Mouse (Mus musculus): Measurements from ENCODE around the gene Shmt2. TPM values are rescaled to one million over a fixed set of nuclear protein-coding genes. Genes with fewer than 3 reads are reported as not detected.

Gene Shmt2
- total and polyA plus RNA-seq, 2 experiments from 2014 or later, result 49.9 to 91.1 TPM

DNA sequence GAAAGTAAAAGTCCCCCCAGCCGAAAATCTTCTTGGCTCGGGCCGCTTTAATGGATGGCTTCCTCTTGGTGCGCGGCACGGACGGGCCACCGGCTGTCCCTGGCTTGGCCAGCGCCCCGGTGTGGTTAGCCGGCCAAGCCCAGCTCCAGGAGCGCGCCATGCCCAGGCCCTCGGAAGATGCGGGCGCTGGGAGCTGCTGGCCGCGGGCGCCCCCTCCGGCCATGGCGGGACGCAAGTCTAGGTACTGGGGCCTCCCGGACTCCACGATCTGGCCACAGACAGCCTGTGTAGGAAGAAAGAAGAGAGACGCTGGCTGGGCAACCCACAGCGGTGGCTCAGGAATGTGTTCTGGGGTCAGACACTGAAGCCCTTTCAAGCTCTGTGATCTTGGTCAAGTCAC is 4.4 kb upstream of the Shmt2 start:
- no peaks in the 10 kb centered on the region for H3K9me3 ChIP-seq (ENCODE audit: low read length)
- peak overlapping the region; percentile 19 for H3K4me3 ChIP-seq (ENCODE audit: low read length)
- peak overlapping the region; percentile 44 for H3K4me2 ChIP-seq (ENCODE audit: low read depth, low read length)
- WGBS, result 4% methylated on average over 25 of the region's 26 CpGs
- H3K4me1 ChIP-seq (ENCODE audit: insufficient read depth, low read length), result peaks cover 13% of the 10 kb centered on the region
- TF ChIP-seq CTCF (IDR thresholded peaks at IDR 0.05; ENCODE audit: low read depth), result peak; percentile 49
- ATAC-seq (peak; percentile 72), DNase-seq (ENCODE audit: low spot score) (peak; percentile 79)
- H3K27ac ChIP-seq, result no peak overlapping the region
- peaks cover 11% of the 10 kb centered on the region; the same call in 1 of the 2 replicates for H3K27me3 ChIP-seq (ENCODE audit: insufficient read depth, low read length)
- no peak overlapping the region for H3K9ac ChIP-seq (replicated peaks; ENCODE audit: low read length)
- H3K36me3 ChIP-seq (ENCODE audit: insufficient read depth, low read length), result no peaks in the 10 kb centered on the region

DNA sequence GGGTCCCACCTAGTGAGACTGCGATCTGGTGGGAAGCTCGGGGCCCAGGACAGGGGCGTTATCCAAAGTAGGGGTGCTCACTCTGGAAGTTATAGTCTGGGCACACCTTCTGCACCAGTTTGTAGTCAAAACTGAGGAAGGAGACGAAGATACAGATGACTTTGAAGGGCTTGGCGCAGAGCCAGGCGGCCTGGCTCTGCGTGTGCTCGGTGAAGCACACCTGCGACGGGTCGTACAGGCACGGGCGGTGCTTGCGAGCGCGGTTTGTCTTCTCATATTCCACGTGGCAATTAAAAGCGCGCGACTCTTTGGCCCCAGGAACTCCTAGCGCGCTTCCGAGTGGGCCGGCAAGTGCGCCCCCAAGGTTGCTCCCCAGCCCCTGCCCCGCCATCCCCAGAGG is 3.8 kb upstream of the Shmt2 start:
- WGBS, result 11% methylated on average over 26 of the region's 26 CpGs

DNA sequence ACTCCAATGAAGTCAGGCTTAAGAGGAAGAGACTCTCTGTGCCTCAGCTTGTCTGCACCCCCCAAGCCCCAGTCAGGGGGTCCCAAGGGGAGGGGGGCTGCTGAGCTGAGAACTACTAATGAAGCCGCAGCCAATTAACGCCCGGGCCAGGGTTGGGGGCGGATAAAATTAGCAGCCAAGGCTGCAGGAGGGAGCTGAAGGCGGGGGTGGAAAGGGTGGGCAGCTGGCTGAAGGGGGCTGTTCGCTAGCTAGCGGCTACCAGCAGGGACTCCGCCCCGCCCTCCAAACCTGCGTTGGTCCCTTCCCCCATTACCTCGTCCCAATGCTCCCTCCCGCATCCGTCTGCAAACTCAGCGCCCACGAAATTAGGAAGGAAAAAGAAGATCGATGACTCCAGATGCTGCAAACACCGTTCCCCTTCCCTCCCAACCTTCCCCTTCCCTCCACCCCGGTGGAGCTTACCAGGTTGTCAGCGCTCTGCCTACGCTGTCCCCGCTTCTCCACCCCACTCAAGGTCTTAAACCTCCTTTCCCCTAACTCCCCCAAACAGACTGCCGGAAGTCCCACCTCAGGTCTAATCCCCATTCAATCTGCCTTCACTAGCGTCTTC is 2.5 kb upstream of the Shmt2 start:
- no peak overlapping the region for H3K27ac ChIP-seq
- 4% methylated on average over 22 of the region's 23 CpGs for WGBS
- H3K36me3 ChIP-seq (ENCODE audit: insufficient read depth, low read length), result no peaks in the 10 kb centered on the region
- H3K4me1 ChIP-seq (ENCODE audit: insufficient read depth, low read length), result peaks cover 20% of the 10 kb centered on the region
- H3K27me3 ChIP-seq (ENCODE audit: insufficient read depth, low read length), result peaks cover 8% of the 10 kb centered on the region; the same call in 1 of the 2 replicates
- ATAC-seq (no peak), DNase-seq (ENCODE audit: low spot score) (no peak)
- H3K4me3 ChIP-seq (ENCODE audit: low read length), result no peak overlapping the region
- H3K4me2 ChIP-seq (ENCODE audit: low read depth, low read length), result peak overlapping the region; percentile 16; the same call in 1 of the 2 replicates
- no peak overlapping the region for H3K9ac ChIP-seq (replicated peaks; ENCODE audit: low read length)
- H3K9me3 ChIP-seq (ENCODE audit: low read length), result no peaks in the 10 kb centered on the region
- TF ChIP-seq CTCF (IDR thresholded peaks at IDR 0.05; ENCODE audit: low read depth), result no peak

More for the DNA sequence above, 3.8 kb upstream of the Shmt2 start:
- H3K4me2 ChIP-seq (ENCODE audit: low read depth, low read length), result peak overlapping the region; percentile 44
- DNase-seq (ENCODE audit: low spot score) (peak; percentile 40), ATAC-seq (no peak)
- no peaks in the 10 kb centered on the region for H3K36me3 ChIP-seq (ENCODE audit: insufficient read depth, low read length)
- H3K4me3 ChIP-seq (ENCODE audit: low read length), result peak overlapping the region; percentile 19
- H3K27me3 ChIP-seq (ENCODE audit: insufficient read depth, low read length), result peaks cover 11% of the 10 kb centered on the region; the same call in 1 of the 2 replicates
- H3K9me3 ChIP-seq (ENCODE audit: low read length), result no peaks in the 10 kb centered on the region
- TF ChIP-seq CTCF (IDR thresholded peaks at IDR 0.05; ENCODE audit: low read depth), result no peak
- no peak overlapping the region for H3K9ac ChIP-seq (replicated peaks; ENCODE audit: low read length)
- H3K4me1 ChIP-seq (ENCODE audit: insufficient read depth, low read length), result peaks cover 19% of the 10 kb centered on the region
- H3K27ac ChIP-seq, result 0 out of 2 replicates have a peak overlapping the region, but pooled peaks have one; percentile 36

DNA sequence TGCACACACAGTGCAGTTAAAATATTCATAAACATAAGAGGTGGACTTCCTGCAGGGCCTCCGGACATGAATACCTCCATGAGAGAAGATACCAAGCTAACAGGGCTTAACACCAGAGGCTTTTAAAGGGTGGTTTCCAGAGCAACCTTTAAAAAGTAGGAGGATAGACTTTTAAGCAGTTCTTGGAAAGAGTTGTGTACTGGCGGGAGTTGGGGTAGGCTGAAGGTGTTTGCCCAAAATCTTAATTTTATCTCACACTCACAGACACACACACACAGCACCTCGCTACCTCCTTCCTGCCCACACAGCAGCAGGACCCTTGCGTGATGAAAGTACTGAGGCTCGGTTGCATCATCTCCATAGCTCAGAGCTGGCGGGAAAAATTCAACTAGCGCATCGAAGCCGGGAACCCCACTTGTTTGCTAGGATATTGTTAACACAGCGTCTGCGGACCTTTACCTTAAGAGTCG is 598 bp downstream of the Shmt2 start:
- TF ChIP-seq CTCF (IDR thresholded peaks at IDR 0.05; ENCODE audit: low read depth), result no peak
- Histone ChIP-seq H3K36me3 (ENCODE audit: insufficient read depth, low read length) (peaks cover 5% of the 10 kb centered on the region), H3K9ac (replicated peaks; ENCODE audit: low read length) (peak overlapping the region; percentile 52), H3K4me2 (ENCODE audit: low read depth, low read length) (peak overlapping the region; percentile 85), H3K27ac (no peak overlapping the region), H3K27me3 (ENCODE audit: insufficient read depth, low read length) (0 out of 2 replicates have a peak, but pooled peaks cover 4% of the 10 kb centered on the region), H3K4me1 (ENCODE audit: insufficient read depth, low read length) (peaks cover 23% of the 10 kb centered on the region), H3K9me3 (ENCODE audit: low read length) (no peaks in the 10 kb centered on the region), H3K4me3 (ENCODE audit: low read length) (peak overlapping the region; percentile 57)
- no peak for DNase-seq (ENCODE audit: low spot score)
- 11% methylated on average over 12 of the region's 12 CpGs for WGBS
- no peak for ATAC-seq

DNA sequence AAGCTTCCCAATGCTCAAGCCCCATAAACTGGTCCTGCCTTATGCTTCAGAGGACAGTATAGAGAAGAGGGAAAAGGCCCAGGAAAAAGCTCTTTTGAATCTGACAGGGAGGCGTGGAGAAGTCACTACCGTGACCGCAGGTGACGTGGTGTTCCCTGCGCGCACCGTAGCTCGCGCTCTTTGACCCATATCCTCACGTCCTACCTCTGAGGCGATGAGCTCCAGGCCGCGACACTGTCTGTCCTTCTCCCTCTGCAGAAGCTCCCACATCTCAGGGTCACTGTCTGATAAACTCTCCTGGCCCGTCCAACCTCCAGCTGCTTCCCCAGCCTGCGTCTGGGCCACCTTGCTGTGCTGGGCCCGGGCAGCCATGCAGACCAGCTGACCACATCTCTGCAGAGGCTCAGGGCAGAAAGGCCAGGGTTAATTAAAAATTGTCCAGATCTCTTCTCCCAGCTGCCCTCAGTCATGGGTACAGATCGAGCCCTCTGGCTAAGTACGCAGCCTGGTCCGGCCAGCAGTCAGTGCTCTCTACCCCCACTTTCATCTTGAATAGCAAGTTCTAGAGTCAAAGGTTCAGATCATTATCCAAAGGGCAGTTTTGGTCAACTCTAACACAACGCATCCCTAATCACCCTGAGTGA is 1.4 kb downstream of the Shmt2 start:
- DNase-seq (ENCODE audit: low spot score), result no peak
- no peak for TF ChIP-seq CTCF (IDR thresholded peaks at IDR 0.05; ENCODE audit: low read depth)
- H3K27ac ChIP-seq, result no peak overlapping the region
- H3K4me3 ChIP-seq (ENCODE audit: low read length), result no peak overlapping the region
- 85% methylated on average over 20 of the region's 20 CpGs for WGBS
- H3K4me1 ChIP-seq (ENCODE audit: insufficient read depth, low read length), result peaks cover 23% of the 10 kb centered on the region
- H3K9ac ChIP-seq (replicated peaks; ENCODE audit: low read length), result no peak overlapping the region
- H3K27me3 ChIP-seq (ENCODE audit: insufficient read depth, low read length), result 0 out of 2 replicates have a peak, but pooled peaks cover 4% of the 10 kb centered on the region
- H3K9me3 ChIP-seq (ENCODE audit: low read length), result no peaks in the 10 kb centered on the region
- H3K36me3 ChIP-seq (ENCODE audit: insufficient read depth, low read length), result peaks cover 5% of the 10 kb centered on the region
- no peak for ATAC-seq
- H3K4me2 ChIP-seq (ENCODE audit: low read depth, low read length), result peak overlapping the region; percentile 85

DNA sequence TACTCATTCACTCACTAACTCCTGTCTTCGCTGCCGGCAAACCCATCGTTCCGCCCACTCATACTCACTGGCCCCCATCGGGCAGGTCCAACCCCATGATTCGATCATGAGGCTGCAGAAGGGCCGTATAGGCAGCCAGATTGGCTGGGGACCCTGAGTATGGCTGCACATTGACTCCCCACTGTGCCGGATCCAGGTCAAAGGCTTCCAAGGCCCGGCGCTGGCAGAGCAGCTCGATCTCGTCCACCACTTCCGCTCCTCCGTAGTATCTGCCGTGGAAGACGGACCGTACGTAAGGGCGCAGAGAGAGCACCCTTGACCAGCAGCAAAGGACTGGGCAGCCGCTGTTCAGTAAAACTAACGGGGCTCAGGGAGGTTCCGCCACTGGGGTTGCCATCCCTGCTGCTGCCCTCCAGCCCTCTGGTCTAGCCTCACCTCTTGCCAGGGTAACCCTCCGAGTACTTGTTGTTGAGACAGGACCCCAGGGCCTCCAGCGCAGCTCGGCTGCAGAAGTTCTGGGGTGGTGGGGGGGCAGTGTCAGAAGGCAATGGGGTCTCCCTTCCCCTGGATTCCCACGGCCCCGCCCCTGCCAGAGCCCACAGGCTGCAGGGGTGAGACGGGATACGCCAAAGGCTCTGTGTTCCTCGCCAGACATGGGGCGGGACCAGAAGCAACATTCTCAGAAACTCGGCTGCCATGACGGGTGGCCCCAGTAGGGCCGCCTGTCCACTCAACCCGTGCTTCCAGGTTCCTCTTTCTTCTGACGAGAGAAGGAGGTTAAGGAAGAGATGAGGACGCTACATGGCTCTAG is 2.1 kb downstream of the Shmt2 start:
- DNase-seq (ENCODE audit: low spot score), result no peak
- Histone ChIP-seq H3K4me2 (ENCODE audit: low read depth, low read length) (no peak overlapping the region), H3K9me3 (ENCODE audit: low read length) (no peaks in the 10 kb centered on the region), H3K4me1 (ENCODE audit: insufficient read depth, low read length) (peaks cover 27% of the 10 kb centered on the region), H3K9ac (replicated peaks; ENCODE audit: low read length) (no peak overlapping the region), H3K27me3 (ENCODE audit: insufficient read depth, low read length) (0 out of 2 replicates have a peak, but pooled peaks cover 2% of the 10 kb centered on the region), H3K4me3 (ENCODE audit: low read length) (no peak overlapping the region), H3K36me3 (ENCODE audit: insufficient read depth, low read length) (peaks cover 5% of the 10 kb centered on the region), H3K27ac (no peak overlapping the region)
- ATAC-seq, result no peak
- 93% methylated on average over 37 of the region's 37 CpGs for WGBS
- no peak for TF ChIP-seq CTCF (IDR thresholded peaks at IDR 0.05; ENCODE audit: low read depth)
